Mouse (Mus musculus) 3T3-L1 (cell line): ENCODE results near the gene Pnp.
"Not testable (repeated sequence)": the region's sequence is repeated elsewhere in the genome, so short reads cannot be mapped to it uniquely, and the experiment has no call there.

Source experiments
- DNase-seq: peaks from one replicate; pipeline ENCODE4 v3.0.0-alpha.2; 2015; ENCODE audit warnings: low read depth, low spot score

Pnp gene

GRCm38 (mm10) chr14:50975001-50975400 lies 44.1 kb downstream of the Pnp start:
- no peak for DNase-seq

- DNase-seq = no peak
These were observed 45.8 kb downstream of the Pnp start for GRCm38 (mm10) chr14:50976674-50977073.

- not testable (repeated sequence) for DNase-seq
These were observed 47.6 kb downstream of the Pnp start for GRCm38 (mm10) chr14:50978451-50978850.

- DNase-seq = no peak
These were observed 48.7 kb downstream of the Pnp start for GRCm38 (mm10) chr14:50979631-50980030.

GRCm38 (mm10) chr14:50981207-50981606 lies 50.3 kb downstream of the Pnp start:
- peak; percentile 1 for DNase-seq

GRCm38 (mm10) chr14:50981837-50982236 lies 51.0 kb downstream of the Pnp start:
- peak; percentile 0 for DNase-seq

GRCm38 (mm10) chr14:50987668-50988067 lies 56.8 kb downstream of the Pnp start:
- no peak for DNase-seq

GRCm38 (mm10) chr14:50991037-50991436 lies 60.2 kb downstream of the Pnp start:
- DNase-seq = no peak

GRCm38 (mm10) chr14:50997088-50997487 lies 66.2 kb downstream of the Pnp start:
- DNase-seq = no peak

GRCm38 (mm10) chr14:50997999-50998666 lies 67.3 kb downstream of the Pnp start:
- DNase-seq = no peak

GRCm38 (mm10) chr14:51007152-51007801 lies 76.4 kb downstream of the Pnp start, which contains the start of gene Rnase10:
TSS of gene Rnase10 (plus strand) at chr14:51007751.
- DNase-seq = peak; percentile 38

- peak; percentile 83 for DNase-seq
These were observed 77.2 kb downstream of the Pnp start for GRCm38 (mm10) chr14:51007914-51008713.

- peak; percentile 61 for DNase-seq
These were observed 77.9 kb downstream of the Pnp start for GRCm38 (mm10) chr14:51008781-51009180.

GRCm38 (mm10) chr14:51009572-51009971 lies 78.7 kb downstream of the Pnp start:
- no peak for DNase-seq

- DNase-seq = not testable (repeated sequence)
These were observed 83.8 kb downstream of the Pnp start for GRCm38 (mm10) chr14:51014724-51015123.
